Mouse (Mus musculus): Measurements from ENCODE around the gene Birc2. TPM values are rescaled to one million over a fixed set of nuclear protein-coding genes. Genes with fewer than 3 reads are reported as not detected.

The Birc2 gene
- total RNA-seq, 2 experiments from 2014 or later: 34.9 to 36.6 TPM

GRCm38 (mm10) chr9:7788411-7788810, 48.5 kb downstream of the Birc2 start:
- no peak for DNase-seq (ENCODE audit: low spot score in 2 of 2)

- no peak for DNase-seq (ENCODE audit: low spot score in 2 of 2)
These were observed 50.8 kb downstream of the Birc2 start for GRCm38 (mm10) chr9:7786086-7786485.

GRCm38 (mm10) chr9:7785396-7785795, 51.5 kb downstream of the Birc2 start:
- DNase-seq (ENCODE audit: low spot score in 2 of 2): no peak

- DNase-seq (ENCODE audit: low spot score in 2 of 2): no peak
These were observed 52.2 kb downstream of the Birc2 start for GRCm38 (mm10) chr9:7784615-7785012.

GRCm38 (mm10) chr9:7783823-7784614, 52.8 kb downstream of the Birc2 start:
- no peak for DNase-seq (ENCODE audit: low spot score in 2 of 2)

GRCm38 (mm10) chr9:7780250-7781150, 56.4 kb downstream of the Birc2 start:
- no peak for DNase-seq (ENCODE audit: low spot score in 2 of 2)

GRCm38 (mm10) chr9:7779786-7780185, 57.1 kb downstream of the Birc2 start:
- no peak for DNase-seq (ENCODE audit: low spot score in 2 of 2)

GRCm38 (mm10) chr9:7778771-7779170, 58.1 kb downstream of the Birc2 start:
- DNase-seq (ENCODE audit: low spot score in 2 of 2): no peak

GRCm38 (mm10) chr9:7777652-7778051, 59.2 kb downstream of the Birc2 start:
- no peak for DNase-seq (ENCODE audit: low spot score in 2 of 2)

- DNase-seq (ENCODE audit: low spot score in 2 of 2): no peak
These were observed 59.9 kb downstream of the Birc2 start for GRCm38 (mm10) chr9:7776940-7777339.

GRCm38 (mm10) chr9:7775986-7776385, 60.9 kb downstream of the Birc2 start:
- DNase-seq (ENCODE audit: low spot score in 2 of 2): no peak

- no peak for DNase-seq (ENCODE audit: low spot score in 2 of 2)
These were observed 61.9 kb downstream of the Birc2 start for GRCm38 (mm10) chr9:7775011-7775410.

GRCm38 (mm10) chr9:7774538-7774937, 62.3 kb downstream of the Birc2 start:
- no peak for DNase-seq (ENCODE audit: low spot score in 2 of 2)

- no peak for DNase-seq (ENCODE audit: low spot score in 2 of 2)
These were observed 63.2 kb downstream of the Birc2 start for GRCm38 (mm10) chr9:7773686-7774085.

- DNase-seq (ENCODE audit: low spot score in 2 of 2): no peak
These were observed 64.0 kb downstream of the Birc2 start for GRCm38 (mm10) chr9:7772773-7773454.

GRCm38 (mm10) chr9:7772361-7772760, 64.5 kb downstream of the Birc2 start:
- no peak for DNase-seq (ENCODE audit: low spot score in 2 of 2)

- DNase-seq (ENCODE audit: low spot score in 2 of 2): no peak
These were observed 67.4 kb downstream of the Birc2 start for GRCm38 (mm10) chr9:7769491-7769890.

GRCm38 (mm10) chr9:7769081-7769480, 67.8 kb downstream of the Birc2 start:
- no peak for DNase-seq (ENCODE audit: low spot score in 2 of 2)
